Mouse (Mus musculus) liver, embryonic 16.5 days (tissue): ENCODE data around the gene Snap25. TPM values are rescaled to one million over a fixed set of nuclear protein-coding genes. Genes with fewer than 3 reads are reported as not detected.

ENCODE experiments used
- ATAC-seq: fragments of 200-750 bp; cut with Nextera tagmentation; 2 replicates; pipeline ENCODE4 v1.8.0; 2017; ENCODE audit warnings: low read depth, mild to moderate bottlenecking, moderate number of reproducible peaks, moderate library complexity
- H3K27ac ChIP-seq: fragments of 300-500 bp; sonication (generic); 2 replicates; pipeline ENCODE4 v1.5.1; 2014; ENCODE audit warnings: mild to moderate bottlenecking, low read length
- H3K27me3 ChIP-seq: fragments of 300-500 bp; sonication (generic); 2 replicates; pipeline ENCODE4 v1.6.1; 2014; ENCODE audit warnings: low read depth, low read length, mixed read lengths; ENCODE audit not compliant: control insufficient read depth, insufficient read depth
- H3K36me3 ChIP-seq: fragments of 300-500 bp; sonication (generic); 2 replicates; pipeline ENCODE4 v1.6.1; 2014; ENCODE audit warnings: mild to moderate bottlenecking; ENCODE audit not compliant: control insufficient read depth, insufficient read depth
- H3K4me1 ChIP-seq: fragments of 300-500 bp; sonication (generic); 2 replicates; pipeline ENCODE4 v1.6.1; 2014; ENCODE audit warnings: low read depth, low read length, mixed read lengths; ENCODE audit not compliant: control insufficient read depth
- H3K4me2 ChIP-seq: fragments of 300-500 bp; sonication (generic); 2 replicates; pipeline ENCODE4 v1.6.1; 2014; ENCODE audit warnings: low read depth, low read length, mixed read lengths
- H3K4me3 ChIP-seq: fragments of 300-500 bp; sonication (generic); 2 replicates; pipeline ENCODE4 v1.5.1; 2014; ENCODE audit warnings: low read depth, mild to moderate bottlenecking, low read length
- H3K9ac ChIP-seq: fragments of 300-500 bp; sonication (generic); 2 replicates; pipeline ENCODE4 v1.6.1; 2014; ENCODE audit warnings: low read depth, low read length
- H3K9me3 ChIP-seq: fragments of 300-500 bp; sonication (generic); replicated peaks from 2 replicates; pipeline ENCODE4 v1.6.1; 2016; ENCODE audit warnings: low read length; ENCODE audit not compliant: control insufficient read depth
- WGBS: fragments of 180-500 bp; shearing (Covaris S2); extraction: QIAGEN DNeasy Blood & Tissue Kit; methylation state at CpG from one replicate; pipeline ENCODE4 v1.1.7; 2014; ENCODE audit not compliant: insufficient replicate concordance; 5-methylcytosine and 5-hydroxymethylcytosine counted together
- polyA plus RNA-seq: library from polyadenylated mRNA; unstranded; fragments of >200 nt; fragmentation: Nextera tagmentation; extraction: Ambion mirVana; gene quantifications from 2 replicates; pipeline ENCODE4 v1.2.1, GENCODE M21; 2015

Snap25 gene
- polyA plus RNA-seq, 1 experiment from 2014 or later, result 0.07 TPM

DNA sequence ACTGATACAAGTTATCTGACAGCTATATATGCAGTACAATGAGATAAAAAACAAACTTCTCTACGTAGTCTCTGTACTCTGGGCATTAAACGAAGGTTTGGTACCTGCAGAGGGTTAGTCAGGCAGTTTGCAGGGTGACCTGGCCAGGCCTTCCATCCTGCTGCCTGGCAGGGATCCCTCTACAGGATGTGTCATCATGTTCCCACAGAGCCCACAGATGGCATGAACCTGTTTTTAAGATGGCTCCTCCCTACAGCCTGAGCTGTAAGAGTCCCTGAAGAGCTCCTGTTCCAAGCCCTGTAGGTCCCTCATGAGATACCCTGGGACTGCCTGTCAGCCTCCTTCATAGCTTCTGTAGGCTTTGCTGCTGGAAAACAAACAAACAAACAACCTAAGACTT lies 29.0 kb downstream of the Snap25 start:
- no peak overlapping the region for H3K4me3 ChIP-seq
- H3K4me2 ChIP-seq, result no peak overlapping the region
- H3K9ac ChIP-seq, result no peak overlapping the region
- no peaks in the 10 kb centered on the region for H3K4me1 ChIP-seq
- no peaks in the 10 kb centered on the region for H3K9me3 ChIP-seq
- H3K27ac ChIP-seq, result no peak overlapping the region
- ATAC-seq, result no peak
- WGBS, result 39% methylated on average over 2 of the region's 2 CpGs
- H3K27me3 ChIP-seq, result no peaks in the 10 kb centered on the region
- H3K36me3 ChIP-seq, result no peaks in the 10 kb centered on the region

DNA sequence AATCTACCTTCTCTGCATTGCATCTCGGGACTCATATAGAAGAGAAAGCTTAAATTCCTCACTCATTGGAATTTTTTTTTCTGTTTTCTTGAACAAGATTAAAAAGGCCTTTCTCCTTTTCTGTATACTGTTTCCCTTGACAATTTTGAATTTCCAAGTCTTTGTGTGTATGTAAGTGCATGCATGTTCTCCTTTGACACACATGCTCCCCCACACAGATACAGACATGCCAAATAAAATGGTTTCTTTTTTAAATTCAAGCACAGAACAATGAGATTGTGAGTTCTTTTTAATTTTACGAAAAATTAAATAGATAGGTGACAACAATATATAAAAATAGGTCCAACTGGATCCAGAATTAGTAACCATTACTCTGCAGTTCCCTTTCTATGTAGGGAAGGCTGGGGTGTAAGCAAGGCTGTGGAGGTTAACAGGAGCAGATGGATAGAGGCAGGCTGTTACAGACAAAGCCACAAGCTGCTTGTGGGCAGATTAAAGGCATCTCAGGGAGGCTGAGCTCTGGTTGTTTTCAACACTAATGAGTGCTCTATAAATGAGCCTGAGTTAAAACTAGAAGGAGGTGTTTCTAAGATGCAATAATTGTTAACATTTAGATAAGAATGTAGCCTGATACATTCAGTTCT lies 31.6 kb downstream of the Snap25 start:
- Histone ChIP-seq H3K27ac (no peak overlapping the region), H3K9ac (no peak overlapping the region), H3K4me2 (no peak overlapping the region), H3K27me3 (no peaks in the 10 kb centered on the region), H3K36me3 (no peaks in the 10 kb centered on the region), H3K4me1 (no peaks in the 10 kb centered on the region), H3K4me3 (no peak overlapping the region), H3K9me3 (no peaks in the 10 kb centered on the region)
- no peak for ATAC-seq
- WGBS, result 48% methylated on average over 2 of the region's 2 CpGs

DNA sequence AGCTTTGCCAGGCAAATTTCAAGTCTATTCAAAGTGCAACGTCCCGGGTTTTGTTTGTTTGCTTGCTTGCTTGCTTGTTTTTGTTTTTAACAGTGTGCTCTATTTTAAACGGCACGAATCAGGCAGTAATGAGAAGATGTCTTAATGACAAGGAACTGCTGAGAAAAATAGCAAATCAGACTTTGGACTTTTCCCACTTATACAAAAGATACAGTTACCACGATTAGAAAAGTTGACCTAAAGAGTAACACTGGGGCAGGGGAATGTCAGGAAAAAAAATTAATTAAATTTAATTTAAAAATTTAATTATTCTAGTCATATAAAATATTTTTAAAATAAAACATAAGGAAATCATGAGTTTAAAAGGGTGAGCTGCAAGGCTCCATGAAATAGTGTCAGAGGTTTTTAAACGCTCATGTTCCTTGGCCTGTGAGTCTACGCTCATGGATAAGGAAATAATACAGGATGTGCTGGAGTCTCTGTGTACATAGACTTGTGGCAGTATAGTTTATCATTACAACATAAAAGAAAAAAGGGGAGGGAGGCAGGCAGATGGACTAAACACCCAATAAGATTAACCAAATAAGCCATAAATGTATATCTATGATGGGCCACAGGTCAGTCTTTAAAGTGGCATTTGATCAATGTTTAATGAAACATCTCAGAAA lies 32.2 kb downstream of the Snap25 start:
- no peak overlapping the region for H3K27ac ChIP-seq
- H3K4me2 ChIP-seq, result no peak overlapping the region
- H3K9me3 ChIP-seq, result no peaks in the 10 kb centered on the region
- 43% methylated on average over 7 of the region's 7 CpGs for whole genome bisulfite sequencing
- no peaks in the 10 kb centered on the region for H3K27me3 ChIP-seq
- no peaks in the 10 kb centered on the region for H3K36me3 ChIP-seq
- no peak for ATAC-seq
- no peak overlapping the region for H3K9ac ChIP-seq
- H3K4me3 ChIP-seq, result no peak overlapping the region
- H3K4me1 ChIP-seq, result no peaks in the 10 kb centered on the region

DNA sequence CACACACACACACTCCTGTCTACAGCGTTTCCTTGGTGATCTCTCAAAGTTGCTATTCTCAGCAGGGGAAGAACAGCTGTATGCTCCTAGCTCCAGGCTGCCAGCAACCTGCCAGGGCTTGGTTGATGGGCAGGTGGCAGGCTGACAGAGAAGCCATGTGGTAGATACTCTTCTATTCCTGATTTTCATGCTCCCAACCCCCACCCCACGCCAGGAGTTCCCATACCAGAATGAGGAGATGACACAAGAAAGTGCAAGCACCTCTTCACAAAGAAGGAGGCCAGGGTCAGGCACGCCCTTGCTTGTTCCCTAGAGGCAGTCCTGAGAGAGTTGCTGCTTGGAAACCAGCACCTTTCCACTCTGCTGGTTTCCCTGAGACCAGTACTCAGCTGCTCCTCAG lies 40.4 kb downstream of the Snap25 start:
- Histone ChIP-seq H3K9ac (no peak overlapping the region), H3K27ac (no peak overlapping the region), H3K27me3 (no peaks in the 10 kb centered on the region), H3K4me2 (no peak overlapping the region), H3K4me3 (no peak overlapping the region), H3K4me1 (no peaks in the 10 kb centered on the region), H3K9me3 (no peaks in the 10 kb centered on the region), H3K36me3 (no peaks in the 10 kb centered on the region)
- no peak for ATAC-seq
- WGBS, result 37% methylated on average over 3 of the region's 3 CpGs

DNA sequence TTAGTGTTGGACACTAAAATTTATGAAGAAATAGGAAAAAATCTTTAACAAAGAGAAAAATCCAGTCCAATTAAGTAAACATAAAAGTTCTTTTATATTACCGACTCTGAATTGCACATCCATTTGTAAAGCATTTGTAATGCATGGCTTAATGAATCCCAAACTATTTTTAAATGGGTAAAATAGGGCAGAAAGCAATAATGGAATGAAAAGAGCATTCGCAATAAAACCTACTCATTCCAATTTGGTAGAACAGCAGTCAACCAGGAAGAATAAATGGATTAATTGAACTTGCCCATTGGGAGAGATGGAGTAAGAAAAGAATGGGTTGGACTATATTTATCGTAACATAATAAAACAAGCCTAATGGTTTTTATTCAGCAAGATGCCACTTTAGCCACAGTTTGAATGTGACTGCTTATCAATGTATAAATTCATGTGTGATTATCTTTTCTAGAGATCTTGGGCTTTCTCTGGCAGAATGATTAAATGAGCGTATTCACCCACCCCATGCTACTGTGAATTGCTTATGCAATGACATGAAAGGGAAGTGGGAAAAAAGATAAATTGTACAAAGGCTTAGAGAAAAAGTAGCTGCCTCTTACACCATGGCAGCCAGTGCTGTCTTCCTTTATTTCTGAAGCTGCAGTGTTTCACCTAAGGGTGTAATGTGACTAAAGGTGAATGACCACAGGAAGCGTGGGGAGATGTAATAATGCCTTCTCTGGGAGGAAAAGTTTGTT lies 45.7 kb downstream of the Snap25 start:
- no peak overlapping the region for H3K4me2 ChIP-seq
- no peaks in the 10 kb centered on the region for H3K9me3 ChIP-seq
- 70% methylated on average over 5 of the region's 5 CpGs for WGBS
- ATAC-seq, result no peak
- H3K9ac ChIP-seq, result no peak overlapping the region
- H3K27ac ChIP-seq, result no peak overlapping the region
- no peaks in the 10 kb centered on the region for H3K27me3 ChIP-seq
- no peaks in the 10 kb centered on the region for H3K36me3 ChIP-seq
- no peak overlapping the region for H3K4me3 ChIP-seq
- no peaks in the 10 kb centered on the region for H3K4me1 ChIP-seq

DNA sequence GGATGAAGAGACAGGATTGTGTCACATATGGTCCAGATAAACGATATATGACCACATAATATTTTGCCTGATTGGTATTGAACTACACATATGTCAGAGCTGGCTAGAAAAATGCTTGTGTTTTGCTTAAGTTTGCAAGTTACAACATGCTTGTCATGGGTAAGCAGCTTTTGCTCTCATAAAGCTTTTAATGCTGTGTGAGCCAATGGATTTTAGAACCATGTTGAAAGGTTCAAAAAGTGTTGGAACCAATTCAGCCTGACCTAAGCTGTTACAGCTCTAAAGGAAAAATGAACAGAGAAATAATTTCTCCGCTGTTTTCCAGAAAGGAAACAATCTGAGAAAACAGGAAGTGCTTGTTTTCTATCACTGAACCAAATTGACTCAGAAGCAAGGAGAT lies 64.9 kb downstream of the Snap25 start:
- no peak overlapping the region for H3K9ac ChIP-seq
- no peak overlapping the region for H3K4me3 ChIP-seq
- H3K27me3 ChIP-seq, result no peaks in the 10 kb centered on the region
- 44% methylated on average over 2 of the region's 2 CpGs for WGBS
- ATAC-seq, result no peak
- H3K4me2 ChIP-seq, result no peak overlapping the region
- no peaks in the 10 kb centered on the region for H3K4me1 ChIP-seq
- no peak overlapping the region for H3K27ac ChIP-seq
- H3K9me3 ChIP-seq, result no peaks in the 10 kb centered on the region
- H3K36me3 ChIP-seq, result no peaks in the 10 kb centered on the region

DNA sequence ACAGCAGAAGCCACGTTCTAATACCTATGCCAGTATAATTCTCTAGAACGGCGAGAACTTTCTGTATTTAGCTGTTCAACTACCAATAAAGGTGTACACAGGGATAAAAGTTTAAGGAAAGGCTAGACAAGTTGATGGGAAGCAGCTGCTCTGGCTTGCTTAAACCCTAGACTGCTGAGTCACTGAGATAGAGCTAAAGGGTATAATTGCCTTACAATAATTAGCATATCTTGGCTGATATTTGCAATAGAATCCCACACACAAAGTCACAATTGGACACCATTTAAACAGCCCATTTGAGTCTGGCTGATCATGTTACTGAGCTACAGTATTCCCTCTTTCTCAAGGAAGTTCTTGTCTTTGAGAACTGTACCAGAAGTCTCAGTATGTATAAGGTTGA lies 65.4 kb downstream of the Snap25 start:
- Histone ChIP-seq H3K4me1 (no peaks in the 10 kb centered on the region), H3K9ac (no peak overlapping the region), H3K27ac (no peak overlapping the region), H3K4me3 (no peak overlapping the region), H3K4me2 (no peak overlapping the region), H3K27me3 (no peaks in the 10 kb centered on the region), H3K36me3 (no peaks in the 10 kb centered on the region), H3K9me3 (no peaks in the 10 kb centered on the region)
- no peak for ATAC-seq
- WGBS, result 70% methylated on average over 3 of the region's 3 CpGs

DNA sequence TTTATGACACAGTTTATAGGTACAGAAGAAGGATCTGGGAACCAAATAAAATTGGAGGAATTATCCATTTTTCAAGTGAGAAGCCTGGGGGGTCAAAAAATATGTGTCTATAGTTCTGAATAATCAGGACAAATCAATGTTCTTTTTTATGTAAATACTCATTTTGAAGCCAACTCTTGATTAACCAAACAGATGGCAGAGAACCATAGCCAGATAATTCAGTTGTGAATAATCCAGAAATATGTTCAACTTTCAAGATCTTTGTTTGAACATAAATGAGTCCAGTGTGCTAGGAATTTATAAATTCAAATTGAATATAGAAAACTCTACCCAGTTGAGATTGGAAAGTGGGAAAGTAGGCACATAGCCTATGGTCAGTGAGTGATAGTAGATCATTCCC lies 67.0 kb downstream of the Snap25 start:
- Histone ChIP-seq H3K9ac (no peak overlapping the region), H3K27me3 (no peaks in the 10 kb centered on the region), H3K27ac (no peak overlapping the region), H3K36me3 (no peaks in the 10 kb centered on the region), H3K4me3 (no peak overlapping the region), H3K4me2 (no peak overlapping the region), H3K9me3 (no peaks in the 10 kb centered on the region), H3K4me1 (no peaks in the 10 kb centered on the region)
- ATAC-seq, result no peak

DNA sequence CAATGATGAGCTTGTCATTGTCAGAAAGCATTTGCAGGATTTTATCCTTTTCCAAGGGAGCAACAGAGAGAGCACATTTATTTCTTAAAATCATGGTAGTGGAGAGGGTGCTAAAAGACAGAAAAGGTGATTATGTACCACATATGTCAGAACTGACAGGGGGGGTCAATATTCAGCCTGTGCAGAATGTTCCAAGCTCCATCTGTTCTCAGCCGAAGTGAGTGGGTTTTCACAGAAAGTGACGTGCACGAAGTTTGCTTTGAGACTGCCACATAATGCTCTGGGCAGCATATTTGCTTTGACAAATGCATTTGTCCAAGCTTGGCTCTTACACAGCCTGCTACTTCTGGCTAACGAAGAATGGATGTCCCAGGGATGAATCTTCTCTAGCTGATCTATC lies 71.1 kb downstream of the Snap25 start:
- ATAC-seq, result no peak
- Histone ChIP-seq H3K4me1 (no peaks in the 10 kb centered on the region), H3K9me3 (no peaks in the 10 kb centered on the region), H3K36me3 (no peaks in the 10 kb centered on the region), H3K27ac (no peak overlapping the region), H3K4me3 (no peak overlapping the region), H3K27me3 (no peaks in the 10 kb centered on the region), H3K4me2 (no peak overlapping the region), H3K9ac (no peak overlapping the region)
- WGBS, result 56% methylated on average over 4 of the region's 4 CpGs
